In the genomic region with DNA sequence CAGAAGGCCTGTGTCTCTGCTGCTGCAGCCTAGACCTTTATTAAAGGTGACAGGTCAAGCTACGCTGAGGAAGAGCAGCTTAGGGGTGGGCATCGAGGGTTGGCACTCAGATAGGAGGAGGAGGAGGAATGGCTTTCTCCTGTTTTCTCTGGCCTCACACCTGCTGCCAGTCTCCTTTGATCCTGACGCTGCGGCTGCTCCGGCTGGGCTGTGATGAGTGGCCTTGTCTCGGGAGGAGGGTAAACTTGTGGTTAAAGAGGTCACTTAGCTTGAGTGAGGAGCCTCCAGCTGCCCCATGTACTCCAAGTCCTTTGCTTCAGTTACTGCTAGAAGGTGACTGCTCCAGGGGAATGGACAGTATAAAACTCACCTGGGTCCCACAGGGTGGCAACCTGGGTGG, we compare ENCODE assay signal across 52 mouse cellular contexts. TPM values are rescaled to one million over a fixed set of nuclear protein-coding genes. Genes with fewer than 3 reads are reported as not detected.
"Had no signal": no experiment of that assay in that cellular context is flagged by ENCODE, and none has a peak within 500 bp of the region (broad histone marks: within the 10 kb centered on the region; RNA-seq: fewer than 3 reads in every experiment).

No protein-coding gene starts in this region.

- DNase-seq: heart, postnatal 10 days; heart, postnatal 14 days; heart, postnatal 36 days; heart, postnatal 4 days; kidney, adult 11 months; kidney, adult 18-20 months; kidney, adult 2 months; kidney, adult 8-10 months; kidney, adult 9 months; kidney, postnatal 10 days; kidney, postnatal 14 days; kidney, postnatal 25 days; kidney, postnatal 36 days; kidney, postnatal 4 days; layer of hippocampus, adult 9-11 months; layer of hippocampus, postnatal 36 days had no signal

RNA-seq across cellular contexts. Expression of a gene that starts 13.7 kb away (rescaled TPM):
- total RNA-seq: heart, postnatal 10 days; heart, postnatal 14 days; heart, postnatal 25 days; heart, postnatal 36 days; heart, postnatal 4 days; hematopoietic stem cell, adult 5-6 weeks; hindbrain, postnatal 0 days; layer of hippocampus, adult 18-20 months; layer of hippocampus, adult 2 months; layer of hippocampus, adult 8-10 months; layer of hippocampus, postnatal 10 days; layer of hippocampus, postnatal 14 days; layer of hippocampus, postnatal 25 days; layer of hippocampus, postnatal 36 days; left cerebral cortex, adult 18-20 months; left cerebral cortex, adult 2 months; left cerebral cortex, adult 8-10 months had no signal
- polyA plus RNA-seq: heart, embryonic 11.5 days; heart, embryonic 12.5 days; heart, embryonic 13.5 days; heart, embryonic 14.5 days; heart, embryonic 15.5 days; heart, embryonic 16.5 days; heart, postnatal 0 days; hindbrain, embryonic 10.5 days; hindbrain, embryonic 11.5 days; hindbrain, embryonic 12.5 days; hindbrain, embryonic 13.5 days; hindbrain, embryonic 14.5 days; hindbrain, embryonic 15.5 days; hindbrain, embryonic 16.5 days; hindbrain, postnatal 0 days; inflammation-experienced regulatory T-cells, adult 6 months; intestine, embryonic 14.5 days; intestine, embryonic 15.5 days; intestine, embryonic 16.5 days; intestine, postnatal 0 days; kidney, embryonic 14.5 days; kidney, embryonic 15.5 days; kidney, embryonic 16.5 days; kidney, postnatal 0 days; large intestine, adult 2 months had no signal
